Mouse (Mus musculus) cerebellum, adult 9-11 months (tissue): ENCODE results near the gene Ppil3.

Experiments used
- DNase-seq: peaks from one replicate; pipeline ENCODE4 v3.0.0; 2022

The Ppil3 gene

DNA sequence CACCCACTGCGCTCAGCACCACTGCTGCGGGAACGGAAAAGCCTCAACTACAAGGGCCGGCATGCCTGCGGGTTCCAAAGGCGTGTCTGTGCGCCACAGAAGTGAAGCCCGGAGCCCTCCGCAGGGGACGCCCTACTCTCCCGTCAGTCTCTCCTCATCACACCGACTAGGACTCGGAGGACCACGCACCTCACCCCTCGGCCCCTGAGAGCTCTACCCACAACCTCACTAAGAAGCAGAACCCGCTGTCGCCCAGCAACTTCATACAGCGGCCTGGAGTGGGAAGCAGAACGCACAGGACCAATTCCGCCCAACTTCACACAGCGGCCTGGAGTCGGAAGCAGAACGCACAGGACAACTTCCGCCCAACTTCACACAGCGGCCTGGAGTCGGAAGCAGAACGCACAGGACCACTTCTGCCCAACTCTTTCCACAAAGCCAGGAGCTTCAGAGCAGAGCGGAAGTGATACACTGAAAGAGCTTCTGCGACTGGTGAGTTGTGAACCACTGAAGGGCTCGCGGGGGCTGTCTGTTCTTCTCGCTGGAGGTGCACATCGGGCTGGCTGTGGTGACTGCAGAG lies at the start of gene Ppil3, which contains the start of gene Nif3l1:
Gene Ppil3 (minus strand): TSS at position 344 of the 580 bp plus-strand sequence.
Gene Nif3l1 (plus strand): TSS at position 9 of the 580 bp plus-strand sequence.
- peak; percentile 86 for DNase-seq

DNA sequence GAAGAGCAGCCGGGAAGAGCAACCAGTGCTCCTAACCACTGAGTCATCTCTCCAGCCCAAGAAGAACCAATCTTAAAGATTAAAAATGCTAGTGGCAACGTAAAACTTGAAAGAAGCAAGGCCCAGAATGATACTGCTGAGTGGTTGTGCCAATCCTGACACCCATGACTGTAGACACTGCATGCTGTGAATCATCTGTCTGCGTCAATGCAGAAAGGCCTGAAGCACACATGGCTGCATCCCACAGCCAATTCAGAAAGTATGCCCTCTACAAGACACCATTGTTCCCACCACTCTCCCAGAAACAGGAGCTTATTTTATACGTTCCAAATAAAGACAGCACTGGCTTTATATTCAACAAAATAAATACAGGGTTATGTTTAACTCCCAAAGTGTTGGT lies 37.4 kb upstream of the Ppil3 start:
- no peak for DNase-seq

DNA sequence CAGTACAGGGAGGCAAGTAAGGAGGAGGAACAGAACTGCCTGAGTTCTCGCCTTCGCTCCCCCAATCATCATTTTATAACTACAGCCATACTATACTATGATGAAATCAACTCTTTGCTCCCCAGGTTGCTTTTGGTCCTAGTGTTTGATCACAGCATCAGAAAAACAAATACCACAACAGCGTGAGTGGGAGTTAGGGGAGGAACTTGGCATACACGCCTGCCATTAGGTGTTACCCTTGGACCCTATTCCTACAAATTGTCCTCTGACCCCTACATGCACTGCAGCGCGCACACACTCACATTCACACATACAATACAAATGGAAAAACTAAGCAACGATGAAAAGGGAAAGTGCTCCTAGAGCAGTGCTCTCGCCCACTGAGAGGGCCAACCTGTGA lies 30.4 kb upstream of the Ppil3 start:
- DNase-seq: no peak

DNA sequence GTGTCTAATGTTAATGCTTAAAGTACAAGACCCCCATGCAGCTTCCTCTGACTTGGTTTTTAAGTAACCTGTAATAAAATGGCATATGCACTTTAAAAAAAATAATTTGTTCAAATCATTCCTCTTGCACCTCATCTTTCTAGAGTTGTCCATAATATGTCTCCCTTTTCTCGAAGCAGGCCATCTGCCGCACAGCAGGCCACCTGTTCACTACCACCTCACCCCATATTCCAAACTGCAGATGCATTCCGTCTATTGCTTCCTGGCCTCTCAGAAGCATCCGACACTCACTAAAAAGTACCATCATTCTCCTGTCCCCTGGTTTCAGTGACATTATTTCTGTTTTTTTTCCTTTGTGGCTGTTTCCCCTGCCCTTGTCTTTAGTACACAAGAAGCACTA lies 20.3 kb upstream of the Ppil3 start:
- peak; percentile 47 for DNase-seq

DNA sequence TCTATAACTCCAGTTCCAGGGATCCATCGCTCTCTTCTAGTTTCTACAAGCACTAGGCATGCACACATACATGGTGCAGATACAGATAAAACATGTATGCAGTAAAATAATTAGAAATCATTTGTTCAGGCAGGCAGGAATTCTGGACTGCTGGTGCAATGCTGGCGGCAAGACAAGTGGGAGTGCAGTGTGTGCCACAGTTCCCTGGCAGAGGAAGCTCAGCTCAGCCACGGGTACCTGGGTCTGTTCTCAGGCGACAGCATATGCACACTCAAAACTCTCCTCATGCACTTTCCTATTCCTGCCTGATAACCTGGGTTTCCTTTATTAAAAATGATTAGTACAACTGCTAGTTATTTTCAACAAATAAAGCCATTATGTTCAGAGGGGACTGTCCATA lies 19.8 kb upstream of the Ppil3 start:
- DNase-seq: peak; percentile 64

DNA sequence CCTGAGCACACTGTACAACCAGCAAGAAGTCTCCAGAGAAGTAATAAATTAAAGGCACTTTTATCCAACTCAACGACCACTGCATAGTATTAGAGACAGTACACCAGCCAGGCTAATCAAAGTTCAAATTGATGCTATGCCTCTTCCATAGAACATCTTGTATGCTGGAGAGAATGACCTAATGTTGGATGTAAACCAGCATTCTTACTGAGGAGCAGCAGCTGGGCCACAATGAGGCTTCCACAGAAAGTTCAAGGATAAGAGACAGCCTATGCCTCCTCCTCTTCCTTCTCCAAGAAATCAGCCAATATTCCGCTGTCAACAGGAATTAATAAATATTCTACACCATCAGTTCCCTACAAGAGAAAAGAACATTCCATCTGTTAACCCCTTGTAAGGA lies 18.6 kb upstream of the Ppil3 start:
- no peak for DNase-seq

DNA sequence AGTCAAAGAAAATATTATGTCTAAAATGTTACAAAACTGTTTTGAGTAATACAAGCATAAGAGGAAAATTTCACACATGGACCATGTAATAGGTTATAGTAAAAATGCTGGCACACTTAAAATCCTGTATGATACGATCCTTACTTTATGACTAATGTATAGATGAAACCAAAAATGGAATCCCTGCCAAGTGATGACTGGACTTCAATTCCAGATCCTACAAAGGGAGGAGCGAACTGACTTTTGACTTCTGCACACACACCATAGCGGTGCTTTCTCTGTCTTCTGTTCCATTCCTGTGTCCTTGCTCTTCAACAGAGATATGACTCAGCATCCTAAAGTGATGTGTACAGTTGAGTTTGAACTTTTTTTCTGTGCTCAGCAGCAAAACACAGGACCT lies 15.3 kb upstream of the Ppil3 start:
- no peak for DNase-seq

DNA sequence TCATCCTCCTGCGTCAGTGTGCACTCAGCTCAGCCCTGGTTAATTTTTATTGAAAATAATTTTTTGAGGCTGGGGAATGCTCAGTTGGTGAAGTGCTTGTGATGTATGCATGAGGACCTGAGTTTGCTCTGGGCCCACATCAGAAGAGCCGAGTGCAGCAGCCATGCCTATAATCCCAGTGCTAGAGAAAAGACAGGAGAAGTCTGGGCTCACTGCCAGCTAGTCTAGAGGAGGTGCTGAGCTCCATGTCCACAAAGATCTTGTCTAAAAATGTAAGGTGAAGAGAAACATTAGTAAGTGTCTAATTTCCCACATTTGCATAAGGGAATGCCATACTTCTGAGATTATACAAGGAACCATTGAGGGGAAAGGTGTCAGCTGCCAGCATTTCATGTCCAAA lies 13.6 kb upstream of the Ppil3 start:
- DNase-seq: peak; percentile 17

DNA sequence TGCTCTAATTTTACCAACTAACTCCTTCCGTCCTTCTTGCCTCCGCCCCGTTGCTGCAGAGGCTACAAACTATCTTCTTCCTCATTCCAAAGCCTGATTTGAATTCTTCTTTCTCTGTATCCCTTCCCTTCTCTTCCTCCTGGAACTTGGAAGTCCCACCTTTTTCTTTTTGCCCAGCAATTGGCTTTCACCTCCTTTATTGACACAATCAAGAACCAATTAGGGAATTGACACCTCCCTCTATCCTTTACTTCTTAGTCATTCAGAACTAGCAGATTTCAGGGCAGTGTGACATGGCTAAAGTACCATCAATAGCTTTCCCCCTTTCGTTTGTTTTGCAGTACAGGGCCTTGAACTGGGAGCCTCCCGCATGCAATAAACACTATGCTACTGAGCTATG lies 12.9 kb upstream of the Ppil3 start:
- DNase-seq: no peak

DNA sequence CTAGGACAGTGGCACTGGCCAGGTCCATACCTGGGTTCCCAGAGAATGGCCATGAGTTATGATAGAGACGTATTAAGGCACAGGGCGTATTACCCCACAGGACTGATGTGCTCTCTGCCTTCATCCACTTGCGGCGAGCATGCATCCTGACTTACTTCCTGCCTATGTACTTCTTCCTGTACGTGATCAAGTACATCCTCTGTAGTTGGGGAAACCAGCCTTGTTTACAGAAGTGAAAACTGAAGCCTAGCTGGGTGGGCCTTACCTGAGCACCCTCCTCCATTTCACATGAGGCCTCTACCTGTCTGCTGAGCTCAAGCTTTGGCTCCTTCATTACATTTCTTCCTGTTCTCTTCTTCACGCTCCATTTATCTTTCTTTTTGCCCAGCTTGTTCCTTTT lies 9.0 kb upstream of the Ppil3 start:
- no peak for DNase-seq

DNA sequence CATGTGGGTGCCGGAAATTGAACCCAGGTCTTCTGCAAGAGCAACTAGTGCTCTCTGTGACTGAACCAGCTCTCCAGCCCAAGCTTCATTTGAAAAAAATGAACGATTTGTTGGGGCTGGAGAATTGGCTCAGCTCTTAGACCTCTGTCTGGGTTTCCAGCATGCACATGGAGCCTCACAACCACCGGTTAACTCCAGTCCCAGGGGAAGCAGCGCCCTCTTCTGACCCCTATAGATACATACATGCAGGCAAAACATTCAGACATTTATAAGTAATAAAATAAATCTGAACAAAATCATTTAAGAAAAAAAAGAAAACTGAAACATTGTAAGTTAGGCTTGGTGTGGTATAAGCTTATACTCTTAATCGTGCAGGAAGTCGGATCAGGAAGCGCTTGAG lies 3.1 kb upstream of the Ppil3 start:
- DNase-seq: no peak

DNA sequence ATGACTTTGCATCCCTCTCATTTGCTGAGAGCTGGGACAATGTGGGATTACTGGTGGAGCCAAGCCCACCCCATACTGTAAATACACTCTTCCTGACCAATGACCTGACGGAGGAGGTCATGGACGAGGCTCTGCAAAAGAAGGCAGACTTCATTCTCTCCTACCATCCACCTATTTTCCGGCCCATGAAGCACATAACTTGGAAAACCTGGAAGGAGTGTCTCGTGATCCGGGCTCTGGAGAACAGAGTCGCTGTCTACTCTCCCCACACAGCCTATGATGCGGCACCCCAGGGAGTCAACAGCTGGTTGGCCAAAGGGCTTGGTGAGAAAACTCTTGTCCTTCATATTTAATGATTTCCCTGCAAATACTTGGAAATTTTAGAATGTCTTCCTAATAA lies 2.5 kb upstream of the Ppil3 start:
- no peak for DNase-seq

DNA sequence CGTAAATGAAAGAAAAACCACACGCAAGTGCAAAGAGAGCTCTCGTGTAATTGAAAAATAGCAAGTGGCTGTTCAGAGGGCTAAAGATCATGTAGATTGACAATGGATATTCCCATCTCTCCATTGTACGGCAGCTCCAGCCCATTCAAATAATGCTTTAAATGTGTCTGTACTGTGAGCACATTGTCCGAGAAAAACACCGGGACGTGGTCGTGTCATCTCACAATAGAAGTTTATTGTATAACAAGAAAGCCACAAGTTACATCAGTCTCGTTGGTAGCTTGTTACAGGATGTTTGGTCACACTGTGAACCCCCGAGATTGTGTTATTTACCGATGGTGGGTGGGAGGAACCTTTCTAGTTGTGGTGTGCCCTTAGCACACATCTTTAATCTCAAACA lies 575 bp upstream of the Ppil3 start:
- no peak for DNase-seq

DNA sequence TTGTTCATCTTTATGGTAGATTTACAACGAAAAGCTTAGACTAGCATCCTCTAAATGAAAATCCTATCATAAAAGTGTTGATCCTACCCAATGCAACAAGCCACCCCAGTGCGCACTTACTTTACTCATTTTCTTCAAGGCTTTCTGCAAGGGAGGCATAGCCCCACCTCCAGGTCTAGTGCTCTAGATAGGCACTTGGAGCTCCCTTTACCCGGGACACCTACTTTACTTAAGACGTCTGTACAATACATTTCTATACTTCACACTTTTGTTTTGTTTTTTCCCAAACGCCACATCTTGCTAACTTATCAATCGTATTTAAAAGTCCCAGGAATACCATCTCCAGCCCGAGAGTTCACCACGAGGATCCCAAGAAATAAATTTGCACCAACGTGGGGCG lies 595 bp downstream of the Ppil3 start:
- DNase-seq: no peak

DNA sequence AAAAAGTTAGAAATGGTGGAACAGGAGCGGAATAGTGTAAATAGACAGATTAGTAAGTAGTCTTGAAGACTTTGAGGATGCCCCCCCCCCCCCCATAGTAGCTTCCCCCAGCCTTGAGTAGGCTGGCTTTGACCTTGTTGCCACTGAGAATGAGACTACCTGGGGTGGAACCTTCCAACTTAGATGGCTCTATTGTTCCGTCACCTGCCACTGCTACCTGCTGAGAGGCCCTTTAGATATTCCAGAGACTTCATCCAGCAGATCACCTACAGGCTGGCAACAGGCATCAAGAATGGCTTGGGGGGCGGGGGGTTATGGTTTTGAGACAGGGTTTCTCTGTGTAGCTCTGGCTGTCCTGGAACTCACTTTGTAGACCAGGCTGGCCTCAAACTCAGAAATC lies 20.7 kb downstream of the Ppil3 start:
- peak; percentile 36 for DNase-seq

DNA sequence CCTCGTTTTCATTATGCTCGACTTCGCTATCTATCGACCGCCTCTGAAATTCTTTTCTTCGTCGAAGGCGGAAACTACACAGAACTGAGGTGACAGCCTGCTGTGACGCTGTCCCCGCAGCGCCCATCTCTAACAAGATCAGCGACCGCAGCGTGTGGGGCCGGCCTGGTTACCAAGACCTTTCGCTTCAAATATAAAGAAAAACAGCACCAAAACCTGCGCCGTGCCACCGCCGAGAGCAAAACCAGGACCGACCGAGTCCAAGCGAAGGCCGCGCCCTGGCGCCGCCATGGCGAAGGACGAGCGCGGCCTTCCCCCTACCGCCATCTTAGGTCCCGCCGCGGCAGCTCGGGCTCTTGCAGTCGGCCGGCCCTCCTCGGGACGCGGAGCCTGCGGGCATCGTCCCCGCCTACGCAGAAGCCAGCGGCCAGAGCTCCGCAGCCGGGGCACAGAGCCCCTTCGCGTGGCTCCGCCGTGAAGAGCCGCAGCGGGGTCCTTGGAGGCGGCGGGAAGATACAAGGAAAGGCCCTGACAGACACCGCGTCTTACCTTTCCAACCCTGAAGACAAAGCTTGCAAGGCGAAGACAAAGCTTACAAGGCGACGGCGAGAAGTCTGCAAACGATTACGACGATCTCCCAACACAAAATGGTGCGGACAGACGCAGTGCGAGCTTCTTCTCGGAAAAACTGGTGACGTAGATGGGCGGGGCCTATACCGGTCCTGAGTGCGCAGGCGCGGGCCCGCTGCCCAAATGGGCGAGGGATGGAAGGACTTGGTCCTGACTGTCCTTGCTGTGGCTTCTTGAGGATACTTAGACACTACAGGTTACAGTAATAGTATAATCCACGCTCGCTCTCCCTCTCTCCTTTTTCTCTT lies 21.7 kb downstream of the Ppil3 start, which contains the start of gene Clk1:
Gene Clk1 (minus strand): TSS at position 696 of the 878 bp plus-strand sequence.
- DNase-seq: peak; percentile 97

DNA sequence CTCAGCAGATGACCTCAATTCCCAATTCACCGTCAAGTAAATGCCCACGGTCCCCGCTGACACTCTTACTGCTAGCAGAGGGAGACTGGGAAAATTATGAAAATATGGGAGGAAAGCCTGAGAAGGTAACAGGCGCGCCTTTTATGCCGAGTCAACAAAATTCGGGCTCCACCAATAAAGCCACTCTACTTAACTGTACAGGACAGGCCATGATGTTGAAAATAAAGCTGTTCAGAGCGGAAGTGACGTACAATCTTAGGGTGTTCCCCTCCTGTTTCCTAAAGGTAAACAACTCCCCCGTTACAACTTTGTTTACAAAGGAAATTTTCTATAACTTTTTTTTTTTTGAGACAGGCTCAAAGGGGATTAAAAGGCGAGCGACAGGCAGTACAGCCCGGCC lies 22.4 kb downstream of the Ppil3 start:
- peak; percentile 40 for DNase-seq

DNA sequence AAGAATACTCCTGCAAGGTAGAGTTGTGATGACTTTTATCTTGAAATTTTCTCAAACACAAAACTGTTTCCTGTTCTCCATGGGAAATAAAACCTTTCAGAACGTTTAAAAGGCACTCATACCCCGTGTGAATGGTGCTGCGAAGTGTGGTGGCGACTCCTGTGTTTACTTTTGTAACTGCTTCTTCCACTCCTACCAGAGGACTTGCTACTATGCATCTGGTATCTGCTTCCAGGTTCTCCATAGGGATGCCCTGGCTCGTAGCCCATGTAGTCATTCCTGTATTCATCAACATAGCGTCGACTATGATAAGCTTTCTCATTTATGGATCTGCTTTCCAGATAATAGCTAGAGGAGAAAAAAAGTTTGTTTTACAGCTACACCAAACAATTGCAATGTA lies 24.3 kb downstream of the Ppil3 start:
- peak; percentile 59 for DNase-seq

DNA sequence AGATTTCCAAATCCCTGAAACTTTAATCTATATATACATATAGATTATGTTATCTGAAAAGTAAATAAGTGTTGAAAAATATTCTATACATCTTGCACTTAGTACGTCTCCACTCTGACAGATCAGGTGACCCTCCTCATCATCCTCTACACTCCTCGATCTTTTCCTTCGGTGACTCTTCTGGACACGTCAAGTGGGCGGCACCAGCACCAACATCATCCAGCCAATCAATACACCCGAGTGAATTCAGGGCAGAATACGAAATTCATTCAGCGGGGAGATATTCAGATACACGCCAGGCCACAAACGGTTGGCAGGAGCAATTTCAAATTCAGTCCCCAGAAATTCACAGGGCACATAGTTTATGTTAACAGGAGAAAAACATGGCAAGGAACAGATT lies 25.3 kb downstream of the Ppil3 start:
- no peak for DNase-seq

DNA sequence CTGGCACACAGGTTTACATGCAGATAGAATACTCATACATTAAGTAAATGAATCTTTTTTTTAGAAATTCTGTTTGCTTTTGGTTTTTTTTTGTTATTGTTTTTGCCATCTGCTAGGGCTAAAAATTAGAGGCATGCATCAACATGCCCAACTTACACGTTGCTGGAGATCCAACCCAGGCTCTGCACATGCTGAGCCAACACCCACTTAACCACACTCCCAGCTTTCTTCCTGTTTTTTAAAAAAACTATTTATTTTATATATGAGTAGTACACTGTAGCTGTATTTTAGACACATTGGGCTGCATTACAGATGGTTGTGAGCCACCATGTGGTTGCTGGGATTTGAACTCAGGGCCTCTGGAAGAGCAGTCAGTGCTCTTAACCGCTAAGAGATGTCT lies 29.2 kb downstream of the Ppil3 start:
- no peak for DNase-seq

DNA sequence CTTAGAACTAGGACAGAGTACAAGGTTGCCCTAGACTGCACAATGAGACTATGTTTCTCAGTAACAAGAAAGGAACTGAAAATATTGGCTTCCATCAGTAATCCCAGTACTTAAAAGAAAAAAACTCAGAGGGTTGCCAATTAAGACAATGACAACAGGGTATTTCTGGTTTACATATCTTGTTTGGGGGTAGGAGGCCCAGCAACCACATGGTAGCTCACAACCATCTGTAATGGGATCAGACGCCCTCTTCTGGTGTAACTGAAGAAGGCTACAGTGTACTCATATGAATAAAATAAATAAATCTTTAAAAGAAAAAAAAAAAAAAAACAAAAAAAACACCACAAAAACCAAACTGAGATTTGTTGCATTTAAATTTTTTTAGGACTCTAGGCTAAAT lies 29.8 kb downstream of the Ppil3 start:
- DNase-seq: no peak

DNA sequence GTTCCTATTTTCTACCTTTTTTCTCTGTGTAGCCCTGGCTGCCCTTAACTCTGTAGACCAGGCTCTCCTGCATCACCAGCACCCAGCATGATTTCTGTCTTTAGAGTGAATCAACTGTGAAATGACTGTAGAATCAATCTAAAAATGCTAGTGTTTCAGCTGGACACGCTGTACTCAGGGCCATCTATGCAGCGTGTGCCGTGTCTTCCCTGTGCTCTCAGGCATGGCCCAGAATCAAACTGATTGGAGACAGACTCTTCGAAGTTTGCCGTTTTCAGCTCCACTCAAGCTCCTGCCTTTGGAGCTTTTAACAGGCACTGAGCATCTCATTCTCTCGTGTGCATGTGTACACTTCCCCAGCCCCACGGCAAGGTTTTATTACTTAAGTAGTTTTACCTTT lies 34.5 kb downstream of the Ppil3 start:
- no peak for DNase-seq

DNA sequence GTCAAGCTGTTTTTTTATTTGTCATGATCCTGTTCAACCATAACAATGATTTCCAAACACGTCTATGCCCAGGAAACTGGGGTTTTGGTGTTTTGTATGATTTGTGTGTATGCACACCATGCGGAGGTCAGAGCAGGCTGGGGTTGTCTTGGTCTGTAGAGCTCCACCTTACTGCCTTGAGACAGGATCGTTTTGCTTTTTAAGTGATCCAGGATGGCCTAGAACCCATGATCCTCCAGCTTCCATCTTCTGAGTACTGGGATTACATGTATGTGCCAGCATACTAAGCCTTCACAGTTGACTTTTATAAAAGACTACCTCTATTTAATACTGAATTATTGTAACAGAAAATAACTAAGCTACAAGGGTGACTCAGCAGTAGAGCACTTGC lies 35.1 kb downstream of the Ppil3 start:
- no peak for DNase-seq

DNA sequence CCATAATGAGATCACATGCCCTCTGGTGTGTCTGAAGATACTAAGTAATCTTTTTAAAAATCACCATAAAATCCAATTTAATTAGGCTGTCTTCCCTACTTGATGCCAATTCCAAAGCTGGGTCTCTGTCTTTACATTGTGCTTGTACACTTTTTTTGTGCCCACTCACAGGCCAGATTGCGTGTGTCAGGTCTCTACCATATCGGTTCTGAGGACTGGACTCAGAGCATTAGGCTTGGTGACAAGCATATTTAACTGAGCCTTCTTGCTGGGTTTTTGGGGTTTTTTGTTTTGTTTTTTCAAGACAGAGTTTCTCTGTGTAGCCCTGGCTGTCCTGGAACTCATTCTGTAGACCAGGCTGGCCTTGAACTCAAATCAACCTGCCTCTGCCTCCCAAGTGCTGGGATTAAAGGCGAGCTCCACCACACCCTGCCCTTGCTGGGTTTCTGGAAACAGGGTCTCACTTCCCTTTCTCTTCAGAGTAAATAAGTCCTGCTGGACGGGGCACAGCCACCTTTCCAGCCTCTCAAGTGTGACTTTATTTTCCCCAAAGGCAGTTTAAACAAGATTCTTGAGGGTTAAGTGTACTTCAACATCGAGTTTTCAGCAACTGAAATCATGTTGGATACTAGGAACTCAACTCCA lies 35.6 kb downstream of the Ppil3 start:
- DNase-seq: no peak
